Mouse (Mus musculus): ENCODE results near the gene Il31. TPM values are rescaled to one million over a fixed set of nuclear protein-coding genes. Genes with fewer than 3 reads are reported as not detected.
A peak's percentile ranks its signal among the peaks of the same experiment; 100 is the strongest.

Gene Il31
- polyA plus RNA-seq (2012; rRNA removed) = not detected in 2 replicates

DNA sequence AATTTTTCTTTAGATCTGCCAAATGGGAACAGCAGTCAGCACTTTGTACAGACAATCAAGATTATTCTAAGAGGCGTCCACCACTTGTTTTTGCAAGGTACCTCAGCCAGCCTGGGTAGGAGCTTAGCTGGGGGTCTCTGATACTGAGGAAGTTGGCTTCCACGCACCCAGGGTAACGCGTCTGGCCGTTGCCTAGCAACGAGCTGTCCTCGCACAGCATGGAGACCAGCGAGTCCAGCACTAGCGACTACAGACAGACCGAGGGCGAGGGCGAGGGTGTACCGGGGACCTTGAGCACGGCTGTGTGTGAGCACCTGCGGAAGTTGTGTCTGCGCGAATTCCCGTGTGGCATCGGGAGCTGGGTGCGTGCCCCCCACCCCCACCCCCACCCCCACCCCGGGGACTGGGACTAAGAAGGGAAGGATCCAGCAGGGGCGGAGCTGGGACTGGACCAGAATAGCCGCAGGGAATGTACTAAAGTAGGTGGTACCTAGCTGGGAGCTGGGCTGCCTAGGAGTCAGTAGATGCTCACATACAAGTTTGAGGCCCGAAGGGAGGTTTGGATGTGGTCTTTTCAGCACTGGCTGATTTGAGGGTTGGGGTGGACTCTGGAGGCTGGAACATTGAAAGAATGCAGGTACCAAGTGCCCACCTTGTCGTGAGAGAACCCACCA is at the start of gene Il31, which contains the start of gene Lrrc43:
Gene Il31, minus strand, starts transcription at position 378 of the 674 bp plus-strand sequence.
Gene Lrrc43, plus strand, starts transcription at position 194 of the 674 bp plus-strand sequence.
- peak; percentile 75 for DNase-seq (ENCODE audit: low read depth)
- TF ChIP-seq POLR2A (IDR thresholded peaks at IDR 0.05; ENCODE audit: borderline replicate concordance, extremely low read depth, insufficient read depth, insufficient read length, poor library complexity, severe bottlenecking) (no peak), CTCF (IDR thresholded peaks at IDR 0.05; ENCODE audit: borderline replicate concordance, extremely low read depth, insufficient read depth, insufficient read length) (no peak)

- no peak for DNase-seq (ENCODE audit: low read depth)
- TF ChIP-seq POLR2A (IDR thresholded peaks at IDR 0.05; ENCODE audit: borderline replicate concordance, extremely low read depth, insufficient read depth, insufficient read length, poor library complexity, severe bottlenecking) (no peak), CTCF (IDR thresholded peaks at IDR 0.05; ENCODE audit: borderline replicate concordance, extremely low read depth, insufficient read depth, insufficient read length) (no peak)
Observed at GRCm38 (mm10) chr5:123533801-123534200, 44.5 kb upstream of the Il31 start.

DNA sequence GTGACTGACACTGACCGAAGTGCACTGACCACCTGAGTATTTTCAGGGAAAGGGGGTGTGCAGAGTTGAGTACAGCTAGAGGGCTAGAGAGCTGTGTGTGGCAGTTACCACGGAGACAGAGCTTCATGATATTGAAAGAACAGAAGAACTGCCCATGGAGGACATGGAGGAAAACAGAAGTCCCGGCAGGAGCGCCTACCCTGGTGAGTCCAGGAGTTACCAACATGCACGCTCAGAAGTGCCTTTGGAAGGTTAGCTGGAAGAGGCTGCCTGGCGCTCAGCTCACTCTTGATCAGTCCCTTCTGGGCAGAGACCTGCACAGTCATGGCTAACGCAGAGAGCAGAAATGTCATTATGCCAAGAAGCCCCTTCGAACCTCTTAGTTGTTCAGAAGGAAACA is 40.8 kb upstream of the Il31 start:
- TF ChIP-seq POLR2A (IDR thresholded peaks at IDR 0.05; ENCODE audit: borderline replicate concordance, extremely low read depth, insufficient read depth, insufficient read length, poor library complexity, severe bottlenecking) = no peak
- no peak for TF ChIP-seq CTCF (IDR thresholded peaks at IDR 0.05; ENCODE audit: borderline replicate concordance, extremely low read depth, insufficient read depth, insufficient read length)
- no peak for DNase-seq (ENCODE audit: low read depth)

GRCm38 (mm10) chr5:123528641-123529040 is 39.4 kb upstream of the Il31 start:
- TF ChIP-seq CTCF (IDR thresholded peaks at IDR 0.05; ENCODE audit: borderline replicate concordance, extremely low read depth, insufficient read depth, insufficient read length) = no peak
- TF ChIP-seq POLR2A (IDR thresholded peaks at IDR 0.05; ENCODE audit: borderline replicate concordance, extremely low read depth, insufficient read depth, insufficient read length, poor library complexity, severe bottlenecking) = no peak
- no peak for DNase-seq (ENCODE audit: low read depth)

- TF ChIP-seq CTCF (IDR thresholded peaks at IDR 0.05; ENCODE audit: borderline replicate concordance, extremely low read depth, insufficient read depth, insufficient read length) (no peak), POLR2A (IDR thresholded peaks at IDR 0.05; ENCODE audit: borderline replicate concordance, extremely low read depth, insufficient read depth, insufficient read length, poor library complexity, severe bottlenecking) (no peak)
- no peak for DNase-seq (ENCODE audit: low read depth)
Observed at GRCm38 (mm10) chr5:123525916-123526495, 36.7 kb upstream of the Il31 start.

DNA sequence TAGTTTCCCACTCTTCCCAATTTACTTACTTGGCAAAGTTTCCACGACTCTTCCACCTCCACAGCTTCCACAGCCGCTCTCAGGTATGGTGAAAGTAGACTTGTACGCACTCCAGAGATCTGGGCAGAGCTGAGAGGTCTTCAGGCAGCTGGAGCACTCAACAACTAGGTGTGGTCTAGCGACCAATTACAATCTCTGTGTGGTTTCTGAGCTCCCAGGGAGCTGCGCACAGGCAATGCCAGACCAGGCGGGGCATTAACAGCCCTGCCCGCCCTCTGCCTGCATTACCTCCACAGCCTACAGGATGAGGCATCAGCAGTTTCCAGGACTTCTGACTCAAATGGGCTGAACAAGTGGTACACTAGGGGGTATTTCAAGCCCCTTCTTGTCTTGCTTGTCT is 36.0 kb upstream of the Il31 start, which contains the start of gene Gm49027:
Gene Gm49027, minus strand, starts transcription at position 208 of the 400 bp plus-strand sequence.
- no peak for TF ChIP-seq CTCF (IDR thresholded peaks at IDR 0.05; ENCODE audit: borderline replicate concordance, extremely low read depth, insufficient read depth, insufficient read length)
- no peak for TF ChIP-seq POLR2A (IDR thresholded peaks at IDR 0.05; ENCODE audit: borderline replicate concordance, extremely low read depth, insufficient read depth, insufficient read length, poor library complexity, severe bottlenecking)
- DNase-seq (ENCODE audit: low read depth) = no peak

- DNase-seq (ENCODE audit: low read depth) = no peak
- TF ChIP-seq CTCF (IDR thresholded peaks at IDR 0.05; ENCODE audit: borderline replicate concordance, extremely low read depth, insufficient read depth, insufficient read length) = no peak
- no peak for TF ChIP-seq POLR2A (IDR thresholded peaks at IDR 0.05; ENCODE audit: borderline replicate concordance, extremely low read depth, insufficient read depth, insufficient read length, poor library complexity, severe bottlenecking)
Observed at GRCm38 (mm10) chr5:123524393-123524750, 35.1 kb upstream of the Il31 start.

DNA sequence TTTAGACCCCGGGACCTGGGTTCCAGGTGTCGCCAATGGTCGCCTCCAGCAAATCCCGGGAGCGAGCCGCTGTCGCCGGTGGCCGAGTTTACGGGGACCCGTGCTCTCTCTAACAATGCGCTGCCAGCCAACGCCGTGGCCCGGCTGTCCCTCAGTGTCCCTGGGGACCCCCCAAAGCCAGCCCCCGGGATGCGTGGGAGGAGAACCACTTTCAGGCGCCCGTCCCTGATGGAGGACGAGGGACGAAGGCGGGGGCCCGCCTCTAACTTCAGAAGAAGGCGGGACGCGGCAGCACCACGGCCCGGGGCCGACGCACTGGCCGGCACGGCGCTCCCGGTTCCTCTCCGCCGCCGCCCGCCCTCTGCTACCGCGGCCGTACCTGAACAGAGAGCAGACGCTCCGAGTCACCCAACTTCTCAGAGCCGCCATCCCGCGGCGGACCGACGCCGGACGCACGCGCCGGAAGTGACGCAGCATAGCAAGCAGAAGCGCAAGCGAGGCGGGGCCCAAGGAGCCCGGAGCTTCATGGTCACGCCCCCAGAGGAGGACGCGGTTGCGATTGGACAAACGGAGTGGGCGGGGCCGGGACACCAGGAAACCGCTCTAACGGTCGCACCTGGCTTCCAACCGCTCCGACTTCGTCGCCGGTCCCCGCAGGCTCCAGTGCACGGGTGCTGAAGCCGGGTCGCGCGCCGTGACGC is 34.6 kb upstream of the Il31 start, which contains the start of gene Diablo:
Gene Diablo, minus strand, starts transcription at position 485 of the 701 bp plus-strand sequence.
- DNase-seq (ENCODE audit: low read depth) = peak; percentile 99
- TF ChIP-seq POLR2A (IDR thresholded peaks at IDR 0.05; ENCODE audit: borderline replicate concordance, extremely low read depth, insufficient read depth, insufficient read length, poor library complexity, severe bottlenecking) (peak; percentile 93), CTCF (IDR thresholded peaks at IDR 0.05; ENCODE audit: borderline replicate concordance, extremely low read depth, insufficient read depth, insufficient read length) (no peak)

GRCm38 (mm10) chr5:123522166-123522565 is 32.9 kb upstream of the Il31 start:
- no peak for TF ChIP-seq POLR2A (IDR thresholded peaks at IDR 0.05; ENCODE audit: borderline replicate concordance, extremely low read depth, insufficient read depth, insufficient read length, poor library complexity, severe bottlenecking)
- TF ChIP-seq CTCF (IDR thresholded peaks at IDR 0.05; ENCODE audit: borderline replicate concordance, extremely low read depth, insufficient read depth, insufficient read length) = no peak
- no peak for DNase-seq (ENCODE audit: low read depth)

GRCm38 (mm10) chr5:123521621-123522020 is 32.3 kb upstream of the Il31 start:
- no peak for DNase-seq (ENCODE audit: low read depth)
- no peak for TF ChIP-seq POLR2A (IDR thresholded peaks at IDR 0.05; ENCODE audit: borderline replicate concordance, extremely low read depth, insufficient read depth, insufficient read length, poor library complexity, severe bottlenecking)
- no peak for TF ChIP-seq CTCF (IDR thresholded peaks at IDR 0.05; ENCODE audit: borderline replicate concordance, extremely low read depth, insufficient read depth, insufficient read length)

DNA sequence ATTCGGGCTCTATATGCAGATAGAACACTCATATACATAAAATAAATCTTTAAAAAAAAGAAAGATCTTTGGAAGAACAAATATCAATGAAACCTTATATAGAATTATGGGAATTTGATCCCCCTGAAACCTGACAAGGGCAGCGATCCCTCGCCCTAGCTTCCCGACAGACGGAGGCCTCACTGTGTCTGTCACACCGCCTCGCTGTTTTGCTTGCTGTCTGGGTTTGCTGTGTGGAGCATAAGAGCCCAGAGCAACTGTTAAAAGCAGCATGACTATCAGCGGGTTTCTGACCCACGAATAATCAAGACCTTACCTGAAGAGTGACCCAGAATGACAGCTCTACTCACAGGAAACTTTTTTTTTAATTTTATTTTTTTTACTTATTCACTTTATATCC is 31.4 kb upstream of the Il31 start:
- no peak for DNase-seq (ENCODE audit: low read depth)

More for the DNA sequence above, 31.4 kb upstream of the Il31 start:
- TF ChIP-seq CTCF (IDR thresholded peaks at IDR 0.05; ENCODE audit: borderline replicate concordance, extremely low read depth, insufficient read depth, insufficient read length) (no peak), POLR2A (IDR thresholded peaks at IDR 0.05; ENCODE audit: borderline replicate concordance, extremely low read depth, insufficient read depth, insufficient read length, poor library complexity, severe bottlenecking) (no peak)

All from brain, embryonic 14.5 days (tissue).